Mouse (Mus musculus): ENCODE results near the gene Pheta2.
"Not testable (repeated sequence)": the region's sequence is repeated elsewhere in the genome, so short reads cannot be mapped to it uniquely, and the experiment has no call there.

Gene Pheta2

DNA sequence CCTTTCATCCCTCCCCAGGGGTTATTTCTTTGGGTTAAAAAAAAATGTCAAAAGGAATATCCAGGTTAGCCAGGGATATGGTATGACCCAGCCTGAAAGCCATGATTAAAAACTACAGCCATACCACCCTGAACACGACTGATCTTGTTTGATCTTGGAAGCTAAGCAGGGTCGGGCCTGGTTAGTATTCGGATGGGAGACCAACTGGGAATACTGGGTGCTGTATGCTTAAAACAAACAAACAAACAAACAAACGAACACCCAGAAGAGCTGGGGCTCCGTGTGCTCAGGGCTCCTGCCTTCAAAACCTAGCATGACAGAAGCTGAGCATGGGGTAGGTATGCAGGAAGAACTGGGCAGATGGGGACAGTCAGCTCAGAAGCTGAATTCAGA is 3.8 kb downstream of the Pheta2 start:
- in situ Hi-C loops (cut with MboI, MseI): loop anchor here (5.0 to 25.0 kb wide), 3 partner anchors 65 to 1755 kb away; no protein-coding TSS in a partner anchor

DNA sequence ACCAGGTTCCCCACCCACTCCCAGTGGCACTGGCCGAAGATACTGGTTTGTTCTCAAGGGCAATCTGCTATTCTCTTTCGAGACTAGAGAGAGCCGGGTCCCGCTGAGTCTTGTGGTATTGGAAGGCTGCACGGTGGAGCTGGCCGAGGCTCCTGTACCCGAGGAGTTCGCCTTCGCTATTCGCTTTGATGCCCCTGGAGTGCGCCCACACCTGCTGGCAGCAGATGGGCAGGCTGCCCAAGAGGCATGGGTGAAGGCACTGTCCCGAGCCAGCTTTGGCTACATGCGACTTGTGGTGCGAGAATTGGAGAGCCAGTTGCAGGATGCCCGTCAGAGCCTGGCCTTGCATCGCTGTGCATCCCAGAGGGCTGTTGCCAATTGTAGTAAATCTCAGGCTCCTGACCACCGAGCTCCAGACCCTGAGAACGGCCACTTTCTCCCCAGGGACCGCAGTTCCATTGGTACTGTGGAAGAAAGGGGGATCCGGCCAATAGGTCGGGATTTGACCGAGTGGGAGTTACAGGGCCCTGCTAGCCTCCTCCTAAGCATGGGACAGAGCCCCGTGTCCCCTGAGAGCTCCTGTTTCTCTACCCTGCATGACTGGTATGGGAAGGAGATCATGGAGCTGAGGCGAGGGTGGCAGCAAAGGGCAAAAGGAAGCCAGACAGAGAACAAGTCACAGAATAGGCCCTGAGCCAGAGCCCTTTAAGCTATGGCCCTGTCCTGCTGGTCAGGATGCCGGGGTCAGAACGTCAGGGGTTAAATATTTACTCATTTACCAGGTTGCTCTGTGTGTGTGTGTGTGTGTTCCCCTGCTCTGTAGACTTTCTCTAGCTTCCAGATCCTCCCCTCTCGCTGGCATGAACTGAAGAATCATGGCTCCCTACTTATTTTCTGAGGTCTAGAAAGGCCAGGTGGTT is 4.9 kb downstream of the Pheta2 start:
- in situ Hi-C loops (cut with MboI, MseI): loop anchor here (5.0 to 25.0 kb wide), 3 partner anchors 66 to 1756 kb away; no protein-coding TSS in a partner anchor

DNA sequence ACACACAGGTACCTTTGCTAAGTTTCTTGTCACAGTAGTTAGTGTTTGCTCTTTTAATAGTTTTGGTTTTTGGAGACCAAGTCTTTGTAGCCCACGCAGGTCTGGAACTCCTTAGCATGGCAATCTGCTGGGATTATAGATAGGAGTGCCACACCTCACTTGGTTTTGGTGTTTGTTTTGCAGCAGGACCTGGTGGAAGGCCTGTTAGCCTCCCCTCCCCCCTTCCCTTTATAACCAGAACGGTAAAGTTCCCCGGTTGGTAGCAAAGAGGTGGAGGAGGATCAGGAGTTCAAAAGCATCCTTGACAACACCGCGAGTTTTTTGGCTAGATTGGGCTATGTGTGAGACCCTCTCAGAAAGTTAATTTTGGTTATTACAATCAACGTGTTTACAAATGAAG is 6.2 kb downstream of the Pheta2 start:
- in situ Hi-C loops (cut with MboI, MseI): loop anchor here (5.0 to 25.0 kb wide), 3 partner anchors 68 to 1758 kb away; no protein-coding TSS in a partner anchor

DNA sequence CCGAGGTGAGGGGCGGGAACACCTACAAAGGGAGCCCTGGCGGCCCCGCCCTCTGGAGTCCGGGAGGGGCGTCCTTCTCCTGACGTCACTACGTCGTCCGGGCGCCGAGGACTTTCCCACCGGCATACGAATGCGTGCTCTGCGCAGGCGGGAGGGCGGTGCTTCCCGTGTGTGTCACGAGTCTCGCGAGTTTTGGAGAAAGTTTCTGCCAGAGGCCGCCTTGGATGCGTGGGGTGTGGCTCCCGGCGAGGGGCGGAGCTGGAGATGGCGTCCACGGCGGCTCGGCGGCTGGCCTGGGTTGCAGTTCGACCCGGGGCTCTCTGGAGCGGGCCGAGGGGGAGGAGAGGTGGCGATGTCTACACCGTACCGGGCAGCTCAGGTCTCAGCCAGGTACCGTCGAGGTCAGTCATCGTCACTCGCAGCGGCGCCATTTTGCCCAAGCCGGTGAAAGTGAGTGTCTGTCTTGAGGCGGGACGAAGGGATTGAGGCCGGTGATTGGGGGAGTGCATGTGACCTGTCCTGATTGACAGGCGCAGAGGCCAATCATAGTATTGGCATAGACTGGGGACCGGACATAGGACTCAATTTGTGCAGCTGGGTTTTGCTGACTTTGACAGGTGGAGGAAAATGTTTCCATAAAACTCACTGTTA is 7.2 kb downstream of the Pheta2 start:
- in situ Hi-C loops (cut with MboI, MseI): loop anchor here (25.0 kb wide), 2 partner anchors 1259 to 1759 kb away; no protein-coding TSS in a partner anchor

DNA sequence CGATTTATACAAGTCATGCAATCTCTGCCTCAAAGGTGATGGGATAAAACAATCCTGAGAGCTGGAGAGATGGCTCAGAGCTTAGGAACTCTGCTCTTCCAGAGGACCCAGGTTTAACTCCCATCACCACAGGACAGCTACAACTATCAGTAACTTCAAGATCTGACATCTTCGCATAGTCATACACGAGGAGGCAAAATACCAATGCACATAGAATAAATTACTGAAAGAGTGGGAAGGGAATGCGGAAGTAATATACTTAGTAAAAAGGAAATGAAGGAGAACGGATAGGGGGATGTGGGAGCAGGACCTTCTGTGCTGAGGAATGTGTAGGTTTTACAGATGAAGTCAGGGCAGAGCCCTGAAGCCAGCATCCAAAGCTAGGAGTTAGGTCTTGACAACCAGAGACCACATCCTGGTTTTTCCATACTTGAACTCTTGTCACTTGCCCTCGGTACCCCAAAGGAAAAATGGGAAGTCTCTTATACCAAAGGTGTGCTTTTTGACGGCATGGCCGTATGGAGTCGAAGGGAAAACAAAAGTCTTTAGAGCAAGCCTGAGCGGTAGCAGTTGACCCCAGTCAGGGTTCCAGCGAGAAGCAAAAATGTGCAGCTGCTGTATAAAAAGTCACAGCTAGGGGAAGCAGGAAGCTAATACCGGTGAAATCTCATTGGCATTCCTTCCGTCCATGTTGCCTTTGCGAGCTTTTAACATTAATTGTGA is 8.0 kb downstream of the Pheta2 start:
- in situ Hi-C loops (cut with MboI, MseI): loop anchor here (25.0 kb wide), 2 partner anchors 1259 to 1759 kb away; no protein-coding TSS in a partner anchor

DNA sequence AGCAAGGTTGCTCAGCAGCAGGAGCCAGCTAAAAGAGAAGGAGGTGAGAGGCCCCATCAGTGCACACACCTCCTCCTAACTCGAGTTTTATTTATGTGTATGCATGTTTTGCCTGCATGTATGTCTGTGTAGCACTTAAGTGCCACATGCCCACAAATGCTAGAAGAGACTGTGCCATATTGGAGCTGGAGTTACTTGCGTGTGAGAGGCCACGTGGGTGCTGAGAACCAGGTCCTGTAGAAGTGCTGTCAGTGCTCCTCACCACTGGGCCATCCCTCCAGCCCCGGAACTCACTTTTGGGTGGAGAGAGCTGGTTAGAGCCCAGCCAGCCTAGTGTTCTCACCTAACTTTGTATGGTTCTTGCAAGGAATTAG is 8.5 kb downstream of the Pheta2 start:
- in situ Hi-C loops (cut with MboI, MseI): loop anchor here (25.0 kb wide), 2 partner anchors 1260 to 1760 kb away; no protein-coding TSS in a partner anchor

DNA sequence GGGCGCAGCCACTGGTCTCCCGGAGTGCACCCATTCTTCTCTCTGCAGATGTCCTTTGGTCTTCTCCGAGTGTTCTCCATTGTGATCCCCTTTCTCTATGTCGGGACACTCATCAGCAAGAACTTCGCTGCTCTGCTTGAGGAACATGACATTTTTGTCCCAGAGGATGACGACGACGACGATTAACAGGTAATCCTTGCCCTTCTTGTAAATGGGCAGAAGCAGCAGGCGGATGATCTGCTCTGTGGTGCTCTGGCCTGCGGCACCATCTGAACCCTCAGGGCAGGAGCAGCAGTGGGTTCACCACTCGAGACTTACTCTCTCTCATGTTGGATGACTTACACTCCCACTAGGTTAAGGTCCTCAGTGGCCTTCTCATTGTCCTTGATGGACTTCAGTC is 9.1 kb downstream of the Pheta2 start:
- in situ Hi-C loops (cut with MboI, MseI): loop anchor here (25.0 kb wide), 2 partner anchors 1261 to 1761 kb away; no protein-coding TSS in a partner anchor

DNA sequence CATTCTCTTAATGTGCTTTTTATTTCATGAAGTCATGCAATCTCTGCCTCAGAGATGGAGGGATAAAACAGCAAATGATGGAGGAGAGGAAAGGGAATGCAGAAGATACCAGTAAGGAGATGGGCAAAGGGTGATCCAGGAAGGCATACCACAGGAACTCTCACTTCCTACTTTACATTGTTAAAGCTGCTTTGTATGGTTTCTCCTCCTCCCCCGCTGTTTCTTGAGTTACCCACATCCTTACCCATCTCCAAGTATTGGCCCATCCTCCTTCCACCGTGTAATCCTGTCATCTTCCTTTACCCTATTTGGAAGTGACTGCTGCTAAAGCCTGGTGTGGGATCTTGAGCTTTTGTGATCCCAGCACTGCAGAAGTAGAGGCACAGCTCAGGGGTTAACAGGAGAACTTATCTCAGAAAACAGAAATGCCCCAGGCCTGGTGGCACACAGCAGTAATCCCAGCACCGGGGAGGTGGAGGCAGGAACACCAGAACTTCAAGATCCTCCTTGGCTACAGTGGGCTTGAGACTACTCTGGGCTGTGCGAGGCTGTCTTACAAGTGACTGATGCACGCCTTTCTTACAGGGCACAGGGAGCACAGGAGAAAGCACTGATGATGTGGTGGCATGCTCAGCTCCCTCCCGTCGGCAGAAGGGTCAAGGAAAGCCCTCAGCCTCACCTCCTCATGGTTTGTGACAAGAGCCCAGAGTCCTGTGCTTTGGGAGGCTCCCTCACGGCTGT is 9.7 kb downstream of the Pheta2 start:
- in situ Hi-C loops (cut with MboI, MseI): loop anchor here (25.0 kb wide), 2 partner anchors 1261 to 1761 kb away; no protein-coding TSS in a partner anchor

DNA sequence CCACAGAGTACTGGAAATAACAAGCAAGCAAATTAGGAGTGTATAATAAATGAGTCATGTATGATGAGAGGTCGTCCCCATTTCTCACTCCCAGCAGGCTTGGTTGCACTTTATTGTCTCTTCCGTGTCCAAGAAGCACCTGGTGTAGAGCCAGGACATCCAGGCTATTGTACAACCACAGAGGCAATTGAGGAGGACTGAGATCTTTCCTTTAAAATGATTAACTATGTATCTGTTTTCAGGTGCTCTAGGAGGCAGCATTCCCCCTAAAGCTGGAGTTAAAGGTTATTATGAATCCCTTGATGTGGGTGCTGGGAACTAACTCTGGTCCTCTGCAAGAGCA is 10.2 kb downstream of the Pheta2 start:
- in situ Hi-C loops (cut with MboI, MseI): loop anchor here (25.0 kb wide), 2 partner anchors 1262 to 1762 kb away; no protein-coding TSS in a partner anchor

DNA sequence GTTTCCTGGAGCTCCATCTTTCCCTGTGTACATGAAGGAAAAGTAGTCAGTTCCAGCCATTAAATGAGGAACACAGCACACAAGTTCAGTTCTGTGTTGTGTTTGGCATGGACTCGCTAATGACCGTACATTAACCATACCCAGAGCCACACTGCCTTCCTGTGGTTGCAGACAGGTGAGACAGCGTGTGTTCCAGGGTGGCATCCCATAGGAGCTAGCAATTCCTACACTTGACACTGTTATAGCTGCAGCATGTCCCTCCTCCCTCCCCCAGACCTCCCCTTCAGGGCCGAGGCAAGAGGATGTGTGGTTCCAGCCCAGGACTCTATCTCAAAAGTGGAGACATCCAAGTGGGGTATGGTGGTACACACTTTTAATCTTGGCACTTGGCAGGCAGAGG is 11.6 kb downstream of the Pheta2 start:
- in situ Hi-C loops (cut with MboI, MseI): no loop called here

DNA sequence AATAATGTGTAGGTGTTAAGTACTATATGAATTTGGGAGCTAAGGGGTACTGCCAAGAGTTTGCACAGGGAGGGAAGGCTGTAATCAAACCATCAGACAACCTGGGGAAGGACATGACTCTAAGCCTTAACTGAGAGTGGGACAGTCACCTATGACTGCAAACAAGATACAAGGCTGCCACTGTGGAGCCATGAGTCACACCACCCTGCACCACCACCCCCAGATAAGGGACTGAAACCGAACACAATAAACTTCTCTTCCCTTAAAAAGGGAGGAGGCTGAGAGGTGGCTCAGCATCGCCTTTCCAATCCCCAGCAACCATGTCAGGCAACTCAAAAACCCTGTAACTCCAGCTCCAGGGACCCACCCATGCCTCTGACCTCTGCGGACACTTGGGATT is 12.7 kb downstream of the Pheta2 start:
- in situ Hi-C loops (cut with MboI, MseI): no loop called here

DNA sequence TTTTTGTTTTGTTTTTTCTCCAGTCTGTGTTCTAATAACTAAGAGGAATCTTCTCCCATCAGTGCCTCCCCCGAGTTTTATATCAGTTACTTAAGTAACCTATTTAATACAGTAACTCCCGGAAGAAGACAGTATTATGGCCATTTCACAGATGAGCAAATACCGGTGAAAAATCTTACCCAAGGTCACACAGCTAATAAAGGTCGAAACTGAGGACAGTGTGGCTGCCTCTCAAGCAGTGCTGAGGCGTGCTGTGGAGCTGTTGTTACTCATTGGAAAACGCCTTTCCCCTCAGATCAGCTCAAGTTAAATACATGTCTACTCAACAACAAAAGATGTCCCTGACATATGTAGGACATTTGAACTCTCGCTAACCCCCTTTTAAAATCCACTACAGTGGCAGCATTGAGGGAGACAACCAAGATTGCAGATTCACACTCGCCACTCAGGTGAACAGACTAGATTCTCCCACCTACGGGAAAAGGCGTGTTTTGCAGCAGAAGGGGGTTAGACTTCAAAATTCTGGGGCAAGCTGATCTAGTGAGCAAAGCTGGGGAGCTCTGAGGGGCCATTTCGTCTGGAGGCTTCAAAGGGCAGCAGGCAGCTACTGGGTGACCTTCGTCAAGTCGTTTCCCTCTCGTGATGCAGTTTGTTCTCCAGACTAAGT is 14.5 kb downstream of the Pheta2 start:
- in situ Hi-C loops (cut with MboI, MseI): no loop called here

DNA sequence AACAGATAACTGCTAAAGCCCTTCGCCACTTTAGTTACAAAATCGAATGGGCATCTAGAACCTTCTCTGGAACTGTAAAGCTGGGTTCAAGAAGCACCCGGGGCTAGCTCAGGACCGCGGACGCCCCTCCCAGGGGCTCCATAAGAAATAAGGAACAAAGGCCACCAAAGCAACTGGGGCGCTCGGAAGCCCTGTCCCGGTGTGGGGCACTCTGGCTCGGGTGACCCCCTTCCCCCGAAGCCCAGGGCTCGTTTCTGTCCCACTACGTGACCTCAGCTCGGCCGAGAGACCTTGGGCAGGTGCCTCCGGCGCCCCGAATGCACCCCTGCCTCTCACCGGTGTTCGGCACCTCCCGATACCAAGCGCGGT is 15.0 kb downstream of the Pheta2 start:
- in situ Hi-C loops (cut with MboI, MseI): no loop called here

DNA sequence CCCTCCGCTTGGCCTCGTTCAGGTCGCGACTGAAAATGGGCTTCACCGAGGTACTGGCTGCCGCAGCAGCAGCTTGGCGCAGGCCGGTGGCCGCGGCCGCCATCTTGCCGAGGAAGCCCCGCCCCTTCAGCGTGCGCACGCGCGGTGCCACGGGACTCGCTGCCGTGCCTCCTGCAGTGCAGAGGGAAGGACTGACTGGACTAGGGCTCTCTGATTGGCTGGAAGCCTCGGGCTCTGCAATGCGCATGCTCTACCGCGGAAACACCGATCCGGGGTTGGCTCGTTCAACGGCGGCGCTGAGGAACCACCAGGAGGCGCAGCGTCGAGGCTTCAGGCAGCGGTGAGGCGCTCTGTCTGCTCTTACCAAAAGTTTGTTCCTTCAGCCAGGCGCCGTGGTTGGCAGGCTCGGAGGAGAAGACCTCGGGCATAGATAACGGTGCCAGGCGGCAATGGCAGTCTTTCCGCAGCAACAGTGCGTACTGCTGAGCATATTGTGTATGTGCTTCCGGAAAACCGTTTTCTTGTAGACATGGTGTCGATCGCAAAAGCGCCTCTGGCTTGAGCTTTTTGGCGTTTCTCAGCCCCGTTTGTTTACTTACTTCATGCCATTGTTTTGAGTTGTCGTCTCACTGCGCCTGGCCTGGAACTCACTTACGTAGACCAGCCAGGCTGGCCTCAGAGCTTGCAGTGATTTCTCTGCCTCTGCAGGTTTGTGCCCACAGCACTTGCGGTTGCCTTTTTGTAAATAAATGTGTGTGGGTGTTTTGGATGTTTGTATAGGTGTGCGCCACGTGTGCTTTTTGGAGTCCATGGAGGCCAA is 15.6 kb downstream of the Pheta2 start, which contains the start of gene Ndufa6:
TSS of gene Ndufa6 (minus strand) at position 197 of the 820 bp plus-strand sequence.
- in situ Hi-C loops (cut with MboI, MseI): no loop called here

DNA sequence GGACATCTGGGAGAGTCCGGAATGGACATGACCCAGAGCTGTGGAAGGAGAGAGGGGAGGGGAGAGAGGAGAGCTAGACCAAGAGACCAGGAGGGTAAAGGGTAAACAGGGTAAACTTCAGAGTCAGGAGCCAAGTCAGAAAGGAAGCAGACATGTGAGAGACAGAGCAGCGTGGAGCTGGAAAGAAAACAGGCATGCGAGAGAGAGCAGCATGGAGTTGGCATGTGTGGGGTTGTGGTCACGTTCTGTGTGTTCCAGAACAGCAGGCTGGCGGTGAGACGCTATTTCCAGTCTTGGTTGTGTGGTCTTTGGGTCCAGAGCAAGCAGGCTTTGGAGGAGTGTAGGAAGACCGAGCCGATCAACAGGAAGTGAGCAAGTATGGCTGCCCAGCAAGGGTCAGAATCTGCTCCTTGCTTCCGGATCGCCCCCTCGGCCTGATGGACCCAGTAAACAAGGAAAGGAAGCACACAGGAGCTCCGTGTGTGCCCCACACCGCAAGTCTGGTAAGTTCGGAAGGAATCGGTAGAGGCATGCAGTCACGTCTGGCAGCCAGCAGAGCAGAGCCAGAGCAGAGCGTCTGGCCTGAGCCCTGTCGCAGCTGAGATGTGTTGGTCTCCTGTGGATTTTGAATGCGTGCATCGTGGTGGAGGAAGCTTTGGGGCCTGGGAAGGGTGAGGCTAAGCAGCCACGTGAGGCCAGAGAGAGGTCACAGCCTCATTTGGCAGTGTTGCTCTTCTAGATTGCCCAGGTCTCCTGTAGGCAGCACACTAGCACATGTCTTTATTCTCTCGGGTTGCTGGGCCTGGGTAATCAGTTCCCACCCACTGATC is 19.9 kb downstream of the Pheta2 start:
- in situ Hi-C loops (cut with MboI, MseI): no loop called here

DNA sequence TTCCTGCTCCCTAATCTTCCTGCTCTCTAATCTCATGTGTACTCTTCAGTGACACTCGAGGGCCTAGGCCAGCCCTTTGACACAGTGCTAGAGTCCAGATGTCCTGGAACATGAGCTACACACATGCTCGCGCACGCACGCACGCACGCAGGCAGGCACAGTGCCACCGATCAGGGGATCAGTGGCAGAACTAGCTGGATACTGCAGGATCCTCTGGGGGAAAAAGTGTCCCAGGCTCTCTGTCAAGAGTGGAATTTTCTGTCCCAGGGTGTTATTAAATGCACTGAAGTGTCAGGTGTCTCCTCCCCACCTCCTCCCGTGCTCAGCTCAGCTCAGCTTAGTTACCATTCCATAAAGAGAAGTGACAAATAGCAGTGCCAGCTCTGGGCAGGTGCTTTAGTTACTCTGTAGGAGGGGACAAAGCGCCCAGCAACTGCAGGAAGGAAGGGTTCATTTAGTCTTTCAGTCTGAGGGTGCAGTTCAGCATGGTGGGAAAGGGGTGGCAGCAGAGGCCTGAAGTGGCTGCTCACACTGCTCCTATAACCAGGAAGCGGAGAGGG is 22.8 kb downstream of the Pheta2 start:
- in situ Hi-C loops (cut with MboI, MseI): no loop called here

DNA sequence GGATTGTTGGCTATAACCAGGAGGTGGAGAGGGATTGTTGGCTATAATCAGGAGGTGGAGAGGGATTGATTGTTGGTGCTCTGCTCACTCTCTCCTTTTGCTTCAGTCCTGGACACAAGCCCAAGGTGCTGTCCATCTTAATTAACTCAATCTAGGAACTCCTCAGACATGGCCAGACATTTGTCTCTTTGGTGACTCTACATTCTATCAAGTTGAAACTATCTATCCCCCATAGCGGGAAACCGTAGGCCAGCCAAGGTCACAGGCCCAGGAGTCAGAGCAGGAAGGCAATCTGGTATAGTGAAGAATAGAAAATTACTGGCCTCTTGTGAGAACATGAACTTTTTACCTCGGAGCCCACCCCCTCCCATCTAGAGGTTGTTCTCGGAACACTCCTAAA is 23.5 kb downstream of the Pheta2 start:
- in situ Hi-C loops (cut with MboI, MseI): no loop called here

DNA sequence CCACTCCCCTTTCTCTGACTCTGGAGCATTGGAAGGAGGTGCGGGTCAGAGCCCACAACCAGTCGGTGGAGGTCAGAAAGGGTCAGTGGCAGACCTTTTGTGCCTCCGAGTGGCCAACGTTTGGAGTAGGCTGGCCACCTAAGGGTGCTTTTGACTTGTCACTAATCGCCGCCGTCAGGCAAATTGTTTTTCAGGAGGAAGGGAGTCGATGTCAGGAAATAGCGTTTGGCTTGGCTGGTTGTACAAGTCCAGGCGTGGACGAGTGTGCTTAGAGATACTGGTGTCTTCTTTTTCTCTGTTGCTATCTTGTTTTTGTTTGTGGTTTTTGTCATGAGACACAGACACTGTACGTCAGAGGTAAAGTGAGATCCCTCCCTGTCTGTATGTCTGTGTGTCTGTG is 25.1 kb downstream of the Pheta2 start:
- in situ Hi-C loops (cut with MboI, MseI): not testable (repeated sequence)

Measured in T-helper 2 cell (primary cell).